Mouse (Mus musculus) monocyte, adult 2 months (primary cell): ENCODE measurements around the gene Mapk11.

Source experiments
- DNase-seq, 2 experiments: peaks; one replicate each; pipeline ENCODE4 v3.0.0; 2022; ENCODE audit warnings: low spot score in 2 of 2, low read depth in 1 of 2

Mapk11 gene

DNA sequence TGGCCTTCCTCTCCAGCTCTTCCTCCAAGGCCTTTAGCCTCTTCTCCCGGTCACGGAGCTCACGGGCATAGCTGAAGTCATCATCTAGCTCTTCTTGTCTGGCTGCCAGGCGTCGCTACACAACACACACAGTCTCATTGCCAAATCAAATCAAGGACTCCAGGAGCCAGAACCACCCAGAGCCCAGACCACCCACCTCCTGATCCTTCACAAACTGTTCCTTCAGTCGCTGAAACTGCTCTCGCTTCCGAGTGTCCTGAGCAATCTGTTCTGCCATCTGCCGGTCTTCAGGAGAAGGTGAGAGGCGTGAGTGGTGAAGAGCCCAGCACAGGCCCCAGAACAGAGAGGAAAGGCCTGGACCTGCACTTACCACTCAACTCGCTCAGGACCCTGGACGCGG is 43.4 kb downstream of the Mapk11 start:
- DNase-seq, result no peak

DNA sequence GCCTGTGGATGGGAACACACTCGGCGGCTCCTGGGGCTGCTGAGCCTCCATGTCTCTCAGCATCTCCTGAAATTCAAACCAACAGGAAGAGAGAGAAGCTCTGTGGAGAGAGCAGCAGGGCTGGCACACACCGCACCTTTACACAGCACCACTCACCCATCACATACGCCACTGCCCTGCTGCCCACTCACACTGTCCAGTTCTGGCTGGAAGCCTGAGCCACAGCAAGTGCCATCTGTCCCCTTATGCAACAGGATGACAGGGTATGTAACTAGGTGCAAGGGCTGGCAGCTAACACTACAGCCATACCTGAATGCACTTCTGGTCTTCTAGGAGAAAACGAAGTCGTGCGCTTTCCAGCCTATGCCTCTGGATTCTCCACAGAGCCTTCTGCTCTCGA is 45.0 kb downstream of the Mapk11 start:
- no peak for DNase-seq

DNA sequence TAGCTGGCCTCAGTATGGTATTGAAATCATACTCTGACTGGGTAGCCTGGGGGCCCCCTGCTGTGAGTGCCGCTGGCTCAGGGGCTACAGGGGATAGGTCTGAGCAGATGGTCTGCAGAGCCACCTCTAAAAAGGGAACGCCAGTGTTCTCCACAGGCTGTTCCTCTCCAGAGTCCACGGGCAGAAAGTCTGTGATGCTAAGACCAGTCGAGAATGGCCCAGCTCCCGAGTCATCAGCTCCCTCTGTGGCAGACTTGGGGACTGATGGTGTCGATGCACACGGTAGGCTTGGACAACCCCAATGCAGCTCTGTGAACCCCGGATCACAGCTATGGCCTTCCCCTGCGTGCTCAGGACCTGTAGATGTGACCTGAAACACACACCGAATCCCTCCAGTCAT is 45.5 kb downstream of the Mapk11 start:
- no peak for DNase-seq

DNA sequence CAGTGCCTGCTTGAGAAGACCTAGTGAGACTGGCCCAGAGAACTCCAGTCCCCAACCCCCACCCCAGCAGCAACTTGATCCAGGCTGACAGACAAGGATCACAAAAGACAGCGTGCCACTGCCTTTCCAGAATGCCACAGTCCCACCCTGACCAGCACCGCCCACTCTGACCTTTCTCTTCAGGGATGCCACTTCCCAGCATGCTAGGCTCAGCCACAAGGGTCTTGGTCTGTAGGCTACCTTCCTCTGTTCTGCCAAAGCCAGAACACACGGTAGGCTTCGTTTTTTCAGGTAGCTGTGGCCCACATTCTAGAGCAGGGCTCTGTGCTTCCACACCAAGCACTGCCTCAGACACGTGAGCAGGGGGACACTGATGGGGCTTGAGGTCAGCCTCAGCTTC is 46.8 kb downstream of the Mapk11 start:
- DNase-seq, result no peak

DNA sequence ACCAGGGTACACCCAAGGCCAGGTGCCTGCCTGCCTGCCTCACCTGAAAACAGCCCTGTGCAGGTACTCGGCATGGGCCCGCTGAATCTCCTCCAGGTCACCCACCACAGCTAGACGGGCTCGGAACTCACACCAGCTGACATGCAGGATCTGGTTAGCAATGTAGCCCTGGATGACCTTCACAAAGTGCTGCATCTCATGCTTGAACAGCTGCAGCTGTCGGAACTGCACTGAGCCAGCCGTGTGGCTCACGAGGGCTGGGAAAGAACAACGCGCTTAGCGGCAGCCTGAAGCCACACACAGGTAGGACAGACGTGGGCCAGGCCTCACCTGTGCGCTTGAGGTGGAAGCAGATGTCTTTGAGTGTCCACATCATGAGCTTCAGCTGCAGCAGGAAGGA is 48.6 kb downstream of the Mapk11 start:
- no peak for DNase-seq

DNA sequence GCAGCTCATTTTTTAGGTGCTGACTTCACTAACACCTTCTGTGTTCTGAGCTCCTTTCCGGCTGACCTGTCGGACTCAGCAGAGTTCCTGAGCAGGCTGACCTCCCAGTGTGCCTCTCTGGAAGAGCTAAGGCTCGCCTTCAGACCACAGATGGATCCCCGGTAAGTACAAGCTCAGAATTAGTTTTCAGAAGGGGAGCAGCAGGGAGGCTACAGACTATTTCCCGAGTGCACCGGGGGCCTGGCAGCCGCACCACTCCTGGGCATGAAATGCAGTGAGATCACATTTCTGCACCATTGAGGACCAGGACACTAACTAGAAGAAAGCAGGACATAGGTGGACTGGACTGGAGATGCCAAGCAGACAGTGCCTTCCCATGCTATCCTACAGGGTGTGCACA is 50.8 kb downstream of the Mapk11 start:
- DNase-seq, result no peak

DNA sequence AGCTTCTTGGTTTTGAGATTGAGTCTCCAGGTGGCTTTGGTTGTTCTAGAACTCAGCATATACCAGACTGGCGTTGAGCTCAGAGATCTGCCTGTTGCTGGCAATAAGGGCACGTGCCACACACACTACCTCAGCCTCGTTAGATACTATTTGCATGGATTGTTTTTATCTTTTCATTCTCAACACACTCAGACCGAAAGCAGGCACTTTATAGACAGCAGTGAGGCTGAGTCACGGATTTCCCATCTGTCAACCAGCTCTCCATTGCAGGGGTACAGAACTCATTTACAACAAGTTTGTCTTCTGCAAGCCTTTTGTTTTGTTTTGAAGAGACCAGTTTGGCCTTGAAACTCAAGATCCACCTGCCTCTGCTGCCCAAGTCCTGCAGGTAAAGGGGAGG is 52.0 kb downstream of the Mapk11 start:
- no peak for DNase-seq
